Mouse (Mus musculus): ENCODE measurements around the gene 2010111I01Rik.

DNA sequence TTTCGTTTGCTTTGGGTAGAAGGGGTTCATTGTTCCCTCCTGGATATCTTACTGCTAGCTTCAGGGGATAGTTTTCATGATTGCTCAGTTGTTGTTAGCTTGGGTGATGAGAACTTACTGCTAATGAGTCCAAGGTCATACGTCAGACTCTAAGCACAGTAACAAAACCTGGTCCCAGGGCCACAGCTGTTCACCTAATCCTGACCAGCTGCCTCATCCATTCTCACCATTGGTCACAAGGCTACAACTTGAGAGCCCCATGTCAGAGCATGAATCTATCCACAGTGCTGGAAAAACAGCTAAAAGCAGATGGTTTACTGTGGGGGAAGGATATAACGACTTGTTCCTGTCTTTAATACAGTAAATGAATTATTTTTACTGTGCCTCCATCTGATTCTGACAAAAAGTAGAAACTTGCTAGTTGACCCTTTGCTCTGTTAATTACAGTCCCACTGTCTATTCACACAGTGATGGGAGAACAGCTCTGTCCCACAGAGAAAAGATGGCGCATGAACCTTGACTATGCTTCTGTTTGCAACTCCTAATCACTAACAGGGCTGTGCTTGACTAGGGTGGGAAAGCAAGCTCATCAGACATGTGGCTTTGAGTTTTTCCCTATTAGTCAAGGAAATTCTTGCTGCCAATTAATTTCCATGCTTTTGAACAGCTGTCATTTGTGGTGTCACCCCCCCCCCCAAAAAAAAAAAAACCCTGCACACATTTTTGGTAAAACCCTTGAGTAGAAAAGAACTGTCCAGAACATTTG lies 103.9 kb downstream of the 2010111I01Rik start:
- no peak for TF ChIP-seq EP300 (IDR thresholded peaks at IDR 0.05; ENCODE audit: insufficient read depth, low read depth, low read length)
- TF ChIP-seq CTCF (IDR thresholded peaks at IDR 0.05; ENCODE audit: low read depth, low read length), result no peak
